Mouse (Mus musculus): Measurements from ENCODE around the gene Kcnq1.

GRCm38 (mm10) chr7:143147015-143147414 is 40.9 kb downstream of the Kcnq1 start:
- no peak for TF ChIP-seq GATA1 (IDR thresholded peaks at IDR 0.05; ENCODE audit: borderline replicate concordance, low read length)
- TF ChIP-seq FLI1 (IDR thresholded peaks at IDR 0.05; ENCODE audit: low read length), result no peak
